In genomic region chr5:121660059-121660896, GRCm38 (mm10) we compare ENCODE assay signal across 8 mouse cellular contexts. TPM values are rescaled to one million over a fixed set of nuclear protein-coding genes. Genes with fewer than 3 reads are reported as not detected.
A peak's percentile ranks its signal among the peaks of the same experiment; 100 is the strongest.
DNase-seq lines count a peak whose midpoint lies in the region; ATAC-seq and TF ChIP-seq lines count a peak whose summit lies in the region.

Gene Acad10, minus strand, starts transcription at chr5:121660514.
Gene Brap, plus strand, starts transcription at chr5:121660563.

- no peaks in the 10 kb centered on the region for H3K9me3 ChIP-seq in forebrain, embryonic 10.5 days
- H3K9me3 ChIP-seq in heart, embryonic 15.5 days (replicated peaks), result no peaks in the 10 kb centered on the region
- H3K9me3 ChIP-seq in liver, embryonic 14.5 days (ENCODE audit: control insufficient read depth, low read length), result no peaks in the 10 kb centered on the region
- no peaks in the 10 kb centered on the region for H3K9me3 ChIP-seq in neural tube, embryonic 11.5 days (ENCODE audit: control insufficient read depth, low read length)
- no peaks in the 10 kb centered on the region for H3K9me3 ChIP-seq in stomach, postnatal 0 days (ENCODE audit: control insufficient read depth, low read length)

- TF ChIP-seq CTCF in liver, embryonic 14.5 days (IDR thresholded peaks at IDR 0.05; ENCODE audit: low read depth), result no peak
- TF ChIP-seq CTCF in stomach, postnatal 0 days (IDR thresholded peaks at IDR 0.05; ENCODE audit: low read depth), result peak; percentile 8; the same call in 1 of the 2 replicates

- ATAC-seq in CD4-positive, CD25-positive, alpha-beta regulatory T cell, adult 4 months, result peak; percentile 93
- ATAC-seq in heart, embryonic 15.5 days (replicated peaks; ENCODE audit: insufficient number of reproducible peaks, insufficient read depth, low FRiP score, low read depth), result peak; percentile 92
- peak; percentile 86 for ATAC-seq in liver, embryonic 14.5 days (ENCODE audit: insufficient read depth)
- ATAC-seq in neural tube, embryonic 11.5 days (ENCODE audit: insufficient read depth, low FRiP score, low TSS enrichment), result peak; percentile 86
- peak; percentile 90 for ATAC-seq in stomach, postnatal 0 days (ENCODE audit: low FRiP score, low TSS enrichment)

- H3K4me1 ChIP-seq in forebrain, embryonic 10.5 days, result peaks cover 20% of the 10 kb centered on the region
- H3K4me1 ChIP-seq in heart, embryonic 15.5 days (replicated peaks), result peaks cover 15% of the 10 kb centered on the region
- peaks cover 4 to 17% of the 10 kb centered on the region in 2 experiments for H3K4me1 ChIP-seq in liver, embryonic 14.5 days (replicated peaks; ENCODE audit: control insufficient read depth in 2 of 2, insufficient read depth in 2 of 2, low read length in 1 of 2)
- 0 out of 2 replicates have a peak, but pooled peaks cover 8% of the 10 kb centered on the region for H3K4me1 ChIP-seq in neural tube, embryonic 11.5 days (ENCODE audit: control insufficient read depth, insufficient read depth, low read length)
- H3K4me1 ChIP-seq in stomach, postnatal 0 days (replicated peaks; ENCODE audit: control insufficient read depth, insufficient read depth), result peaks cover 3% of the 10 kb centered on the region; the same call in 1 of the 2 replicates

- peak within 1 kb of the TSS; percentile 88 for H3K9ac ChIP-seq in heart, embryonic 15.5 days
- H3K9ac ChIP-seq in liver, embryonic 14.5 days (replicated peaks), result peak within 1 kb of the TSS; percentile 79
- H3K9ac ChIP-seq in neural tube, embryonic 11.5 days (ENCODE audit: low read length), result peak within 1 kb of the TSS; percentile 83
- peak within 1 kb of the TSS; percentile 96 for H3K9ac ChIP-seq in stomach, postnatal 0 days (ENCODE audit: low read length)

- peak within 1 kb of the TSS; percentile 74 for H3K4me2 ChIP-seq in heart, embryonic 15.5 days
- peak within 1 kb of the TSS; percentile 72 for H3K4me2 ChIP-seq in liver, embryonic 14.5 days (ENCODE audit: low read depth)
- peak within 1 kb of the TSS; percentile 62 for H3K4me2 ChIP-seq in neural tube, embryonic 11.5 days (ENCODE audit: low read depth)
- H3K4me2 ChIP-seq in stomach, postnatal 0 days (replicated peaks; ENCODE audit: low read depth), result peak within 1 kb of the TSS; percentile 89

- H3K27ac ChIP-seq in forebrain, embryonic 10.5 days, result peak within 1 kb of the TSS; percentile 89
- peak within 1 kb of the TSS; percentile 63 for H3K27ac ChIP-seq in heart, embryonic 15.5 days
- H3K27ac ChIP-seq in liver, embryonic 14.5 days, result peak within 1 kb of the TSS; percentile 38
- H3K27ac ChIP-seq in neural tube, embryonic 11.5 days (ENCODE audit: low read depth, low read length), result peak within 1 kb of the TSS; percentile 67; the same call in 1 of the 2 replicates
- H3K27ac ChIP-seq in stomach, postnatal 0 days (replicated peaks), result peak within 1 kb of the TSS; percentile 85

- 2% methylated on average over 85 of the region's 85 CpGs for WGBS in forebrain, embryonic 10.5 days
- 1% methylated on average over 74 of the region's 85 CpGs for WGBS in heart, embryonic 15.5 days
- WGBS in liver, embryonic 14.5 days (ENCODE audit: insufficient replicate concordance), result under 1% methylated on average over 85 of the region's 85 CpGs
- 2% methylated on average over 85 of the region's 85 CpGs for WGBS in neural tube, embryonic 11.5 days
- WGBS in stomach, postnatal 0 days, result under 1% methylated on average over 79 of the region's 85 CpGs

- DNase-seq in c-Kit-negative CD71-positive TER-119-positive erythroid progenitor cells, embryonic 14.5 days (ENCODE audit: low read depth, low spot score), result peak; percentile 78
- DNase-seq in forebrain, embryonic 10.5 days (ENCODE audit: extremely low spot score, low spot score), result peak; percentile 95
- peak; percentile 92 to 97 for DNase-seq in kidney, postnatal 25 days
- peak; percentile 75 to 79 (median 78) for DNase-seq in liver, embryonic 14.5 days (ENCODE audit: low read depth in 3 of 3, low spot score in 3 of 3)
- DNase-seq in neural tube, embryonic 11.5 days (ENCODE audit: low spot score), result peak; percentile 98
- DNase-seq in stomach, postnatal 0 days (ENCODE audit: low spot score), result peak; percentile 94

- H3K27me3 ChIP-seq in forebrain, embryonic 10.5 days (ENCODE audit: poor library complexity, severe bottlenecking), result no peaks in the 10 kb centered on the region
- no peaks in the 10 kb centered on the region for H3K27me3 ChIP-seq in heart, embryonic 15.5 days
- H3K27me3 ChIP-seq in liver, embryonic 14.5 days (ENCODE audit: control insufficient read depth, insufficient read depth, low read length), result no peaks in the 10 kb centered on the region
- no peaks in the 10 kb centered on the region for H3K27me3 ChIP-seq in neural tube, embryonic 11.5 days (ENCODE audit: control insufficient read depth, insufficient read depth, low read length)
- H3K27me3 ChIP-seq in stomach, postnatal 0 days (ENCODE audit: control insufficient read depth, insufficient read depth, low read length), result no peaks in the 10 kb centered on the region

- peaks cover 30% of the 10 kb centered on the region for H3K36me3 ChIP-seq in forebrain, embryonic 10.5 days (replicated peaks)
- peaks cover 25% of the 10 kb centered on the region for H3K36me3 ChIP-seq in heart, embryonic 15.5 days
- peaks cover 21% of the 10 kb centered on the region for H3K36me3 ChIP-seq in liver, embryonic 14.5 days (replicated peaks; ENCODE audit: control insufficient read depth, insufficient read depth, low read depth)
- H3K36me3 ChIP-seq in neural tube, embryonic 11.5 days (ENCODE audit: control insufficient read depth, insufficient read depth, low read length), result peaks cover 4% of the 10 kb centered on the region; the same call in 1 of the 2 replicates
- H3K36me3 ChIP-seq in stomach, postnatal 0 days (ENCODE audit: control insufficient read depth, insufficient read depth, low read length), result peaks cover 5% of the 10 kb centered on the region; the same call in 1 of the 2 replicates

- no peak for TF ChIP-seq EP300 in liver, embryonic 14.5 days (IDR thresholded peaks at IDR 0.05; ENCODE audit: low read depth)
- no peak for TF ChIP-seq EP300 in stomach, postnatal 0 days (optimal IDR thresholded peaks at IDR 0.05)

- H3K4me3 ChIP-seq in forebrain, embryonic 10.5 days, result peak within 1 kb of the TSS; percentile 99
- H3K4me3 ChIP-seq in heart, embryonic 15.5 days, result peak within 1 kb of the TSS; percentile 90
- H3K4me3 ChIP-seq in liver, embryonic 14.5 days (ENCODE audit: insufficient read depth in 1 of 2, low read depth in 2 of 2, low read length in 2 of 2), result peak within 1 kb of the TSS; percentile 88 to 90
- peak within 1 kb of the TSS; percentile 92 for H3K4me3 ChIP-seq in neural tube, embryonic 11.5 days (ENCODE audit: low read depth, low read length)
- H3K4me3 ChIP-seq in stomach, postnatal 0 days (ENCODE audit: low read depth, low read length), result peak within 1 kb of the TSS; percentile 94

RNA-seq across cellular contexts. Expression of gene Acad10, which starts in this region (rescaled TPM):
- 1 to 10 TPM; 6.2 to 7.0 TPM for polyA plus RNA-seq in CD4-positive, CD25-positive, alpha-beta regulatory T cell, adult 4 months (2017; shearing (Covaris generic))
- polyA plus RNA-seq in forebrain, embryonic 10.5 days (2016; fragmentation: Nextera tagmentation; extraction: Ambion mirVana), result 2.0 TPM in 2 replicates
- polyA plus RNA-seq in heart, embryonic 15.5 days (2015; fragmentation: Nextera tagmentation; extraction: Ambion mirVana), result 1.6 and 2.5 TPM in 2 replicates
- polyA plus RNA-seq in liver, embryonic 14.5 days (2012; rRNA removed), result 1.6 and 1.7 TPM in 2 replicates
- 2.2 and 2.6 TPM in 2 replicates for polyA plus RNA-seq in liver, embryonic 14.5 days (2014; fragmentation: Nextera tagmentation; extraction: Ambion mirVana)
- 2.5 and 2.8 TPM in 2 replicates for polyA plus RNA-seq in neural tube, embryonic 11.5 days (2014; fragmentation: Nextera tagmentation; extraction: Ambion mirVana)
- 3.0 and 4.0 TPM in 2 replicates for polyA plus RNA-seq in stomach, postnatal 0 days (2015; fragmentation: Nextera tagmentation; extraction: Ambion mirVana)

RNA-seq across cellular contexts. Expression of gene Brap, which starts in this region (rescaled TPM):
- 10 to 100 TPM in 1 of 2 experiments, 1 to 10 TPM in 1; 8.0 to 13.6 TPM for polyA plus RNA-seq in CD4-positive, CD25-positive, alpha-beta regulatory T cell, adult 4 months (2017; shearing (Covaris generic))
- 33.9 and 39.7 TPM in 2 replicates for polyA plus RNA-seq in forebrain, embryonic 10.5 days (2016; fragmentation: Nextera tagmentation; extraction: Ambion mirVana)
- polyA plus RNA-seq in heart, embryonic 15.5 days (2015; fragmentation: Nextera tagmentation; extraction: Ambion mirVana), result 22.7 and 28.5 TPM in 2 replicates
- polyA plus RNA-seq in liver, embryonic 14.5 days (2012; rRNA removed), result 9.7 and 12.5 TPM in 2 replicates
- polyA plus RNA-seq in liver, embryonic 14.5 days (2014; fragmentation: Nextera tagmentation; extraction: Ambion mirVana), result 22.7 and 22.9 TPM in 2 replicates
- 47.9 and 51.3 TPM in 2 replicates for polyA plus RNA-seq in neural tube, embryonic 11.5 days (2014; fragmentation: Nextera tagmentation; extraction: Ambion mirVana)
- polyA plus RNA-seq in stomach, postnatal 0 days (2015; fragmentation: Nextera tagmentation; extraction: Ambion mirVana), result 32.2 and 32.5 TPM in 2 replicates

Comparison
In these comparisons a context has a peak if more than half of its experiments do, and no peak if none do; other contexts are left out.
1. Peak in every context shown above with its lines: DNase-seq, ATAC-seq, H3K4me3 ChIP-seq and H3K27ac ChIP-seq.
2. H3K27ac ChIP-seq: peak in every context shown above with its lines; median percentile 89 in forebrain, embryonic 10.5 days; 85 in stomach, postnatal 0 days; 67 in neural tube, embryonic 11.5 days; 63 in heart, embryonic 15.5 days; 38 in liver, embryonic 14.5 days.